Mouse (Mus musculus): ENCODE results near the gene Dip2a. TPM values are rescaled to one million over a fixed set of nuclear protein-coding genes. Genes with fewer than 3 reads are reported as not detected.

The Dip2a gene
- polyA plus RNA-seq, 1 experiment: 15.5 TPM

GRCm38 (mm10) chr10:76248647-76248968 lies 96.5 kb downstream of the Dip2a start:
- TF ChIP-seq CTCF (IDR thresholded peaks at IDR 0.05; ENCODE audit: extremely low read depth, insufficient read length, insufficient replicate concordance, low read depth, low read length): no peak
- TF ChIP-seq POLR2A (IDR thresholded peaks at IDR 0.05; ENCODE audit: low read depth, low read length): no peak
- Histone ChIP-seq H3K27ac (ENCODE audit: insufficient read depth, low read depth, low read length) (no peak overlapping the region), H3K4me1 (ENCODE audit: control insufficient read depth, insufficient read depth, insufficient read length, low read length) (peaks cover 10% of the 10 kb centered on the region), H3K36me3 (ENCODE audit: control insufficient read depth, insufficient read depth, low read length) (no peaks in the 10 kb centered on the region), H3K27me3 (ENCODE audit: control insufficient read depth, insufficient read depth, low read length) (no peaks in the 10 kb centered on the region), H3K4me3 (ENCODE audit: low read depth, low read length) (no peak overlapping the region)
- WGBS: 96% methylated on average over 5 of the region's 5 CpGs

- no peak overlapping the region for H3K4me3 ChIP-seq (ENCODE audit: low read depth, low read length)
- H3K4me1 ChIP-seq (ENCODE audit: control insufficient read depth, insufficient read depth, insufficient read length, low read length): peaks cover 4% of the 10 kb centered on the region; the same call in 1 of the 2 replicates
- H3K27ac ChIP-seq (ENCODE audit: insufficient read depth, low read depth, low read length): no peak overlapping the region
- no peaks in the 10 kb centered on the region for H3K27me3 ChIP-seq (ENCODE audit: control insufficient read depth, insufficient read depth, low read length)
- H3K36me3 ChIP-seq (ENCODE audit: control insufficient read depth, insufficient read depth, low read length): no peaks in the 10 kb centered on the region
- no peak for TF ChIP-seq POLR2A (IDR thresholded peaks at IDR 0.05; ENCODE audit: low read depth, low read length)
- no peak for TF ChIP-seq CTCF (IDR thresholded peaks at IDR 0.05; ENCODE audit: extremely low read depth, insufficient read length, insufficient replicate concordance, low read depth, low read length)
- WGBS: 66% methylated on average over 21 of the region's 21 CpGs
Observed at GRCm38 (mm10) chr10:76247960-76248646, 97.0 kb downstream of the Dip2a start.

GRCm38 (mm10) chr10:76246601-76247000 lies 98.5 kb downstream of the Dip2a start:
- H3K4me1 ChIP-seq (ENCODE audit: control insufficient read depth, insufficient read depth, insufficient read length, low read length): 0 out of 2 replicates have a peak, but pooled peaks cover 2% of the 10 kb centered on the region
- no peaks in the 10 kb centered on the region for H3K27me3 ChIP-seq (ENCODE audit: control insufficient read depth, insufficient read depth, low read length)
- TF ChIP-seq POLR2A (IDR thresholded peaks at IDR 0.05; ENCODE audit: low read depth, low read length) (no peak), CTCF (IDR thresholded peaks at IDR 0.05; ENCODE audit: extremely low read depth, insufficient read length, insufficient replicate concordance, low read depth, low read length) (no peak)
- H3K4me3 ChIP-seq (ENCODE audit: low read depth, low read length): no peak overlapping the region
- 41% methylated on average over 4 of the region's 4 CpGs for WGBS
- no peak overlapping the region for H3K27ac ChIP-seq (ENCODE audit: insufficient read depth, low read depth, low read length)
- H3K36me3 ChIP-seq (ENCODE audit: control insufficient read depth, insufficient read depth, low read length): no peaks in the 10 kb centered on the region

GRCm38 (mm10) chr10:76245106-76245505 lies 100.0 kb downstream of the Dip2a start:
- H3K4me3 ChIP-seq (ENCODE audit: low read depth, low read length): no peak overlapping the region
- H3K27me3 ChIP-seq (ENCODE audit: control insufficient read depth, insufficient read depth, low read length): no peaks in the 10 kb centered on the region
- 92% methylated on average over 2 of the region's 2 CpGs for WGBS
- 0 out of 2 replicates have a peak, but pooled peaks cover 2% of the 10 kb centered on the region for H3K4me1 ChIP-seq (ENCODE audit: control insufficient read depth, insufficient read depth, insufficient read length, low read length)
- no peaks in the 10 kb centered on the region for H3K36me3 ChIP-seq (ENCODE audit: control insufficient read depth, insufficient read depth, low read length)
- no peak overlapping the region for H3K27ac ChIP-seq (ENCODE audit: insufficient read depth, low read depth, low read length)
- TF ChIP-seq CTCF (IDR thresholded peaks at IDR 0.05; ENCODE audit: extremely low read depth, insufficient read length, insufficient replicate concordance, low read depth, low read length) (no peak), POLR2A (IDR thresholded peaks at IDR 0.05; ENCODE audit: low read depth, low read length) (no peak)

- WGBS: 77% methylated on average over 4 of the region's 4 CpGs
- TF ChIP-seq POLR2A (IDR thresholded peaks at IDR 0.05; ENCODE audit: low read depth, low read length) (no peak), CTCF (IDR thresholded peaks at IDR 0.05; ENCODE audit: extremely low read depth, insufficient read length, insufficient replicate concordance, low read depth, low read length) (no peak)
Observed at GRCm38 (mm10) chr10:76239401-76239800, 105.7 kb downstream of the Dip2a start.

GRCm38 (mm10) chr10:76237341-76238225 lies 107.5 kb downstream of the Dip2a start, which contains the start of gene Prmt2:
Gene Prmt2 (minus strand): TSS chr10:76237865.
- H3K36me3 ChIP-seq (ENCODE audit: control insufficient read depth, insufficient read depth, low read length): no peaks in the 10 kb centered on the region
- peak within 1 kb of the TSS; percentile 40 for H3K27ac ChIP-seq (ENCODE audit: insufficient read depth, low read depth, low read length)
- H3K27me3 ChIP-seq (ENCODE audit: control insufficient read depth, insufficient read depth, low read length): no peaks in the 10 kb centered on the region
- no peaks in the 10 kb centered on the region for H3K4me1 ChIP-seq (ENCODE audit: control insufficient read depth, insufficient read depth, insufficient read length, low read length)
- under 1% methylated on average over 47 of the region's 47 CpGs for WGBS
- peak; percentile 59 for TF ChIP-seq POLR2A (IDR thresholded peaks at IDR 0.05; ENCODE audit: low read depth, low read length)
- TF ChIP-seq CTCF (IDR thresholded peaks at IDR 0.05; ENCODE audit: extremely low read depth, insufficient read length, insufficient replicate concordance, low read depth, low read length): peak; percentile 40; the same call in 1 of the 2 replicates
- H3K4me3 ChIP-seq (ENCODE audit: low read depth, low read length): peak within 1 kb of the TSS; percentile 73

More at GRCm38 (mm10) chr10:76239401-76239800, 105.7 kb downstream of the Dip2a start:
- no peak overlapping the region for H3K27ac ChIP-seq (ENCODE audit: insufficient read depth, low read depth, low read length)
- no peaks in the 10 kb centered on the region for H3K36me3 ChIP-seq (ENCODE audit: control insufficient read depth, insufficient read depth, low read length)
- no peaks in the 10 kb centered on the region for H3K27me3 ChIP-seq (ENCODE audit: control insufficient read depth, insufficient read depth, low read length)
- no peaks in the 10 kb centered on the region for H3K4me1 ChIP-seq (ENCODE audit: control insufficient read depth, insufficient read depth, insufficient read length, low read length)
- no peak overlapping the region for H3K4me3 ChIP-seq (ENCODE audit: low read depth, low read length)

GRCm38 (mm10) chr10:76229627-76230026 lies 115.5 kb downstream of the Dip2a start:
- Histone ChIP-seq H3K36me3 (ENCODE audit: control insufficient read depth, insufficient read depth, low read length) (no peaks in the 10 kb centered on the region), H3K4me3 (ENCODE audit: low read depth, low read length) (no peak overlapping the region), H3K4me1 (ENCODE audit: control insufficient read depth, insufficient read depth, insufficient read length, low read length) (peaks cover 3% of the 10 kb centered on the region; the same call in 1 of the 2 replicates), H3K27me3 (ENCODE audit: control insufficient read depth, insufficient read depth, low read length) (no peaks in the 10 kb centered on the region), H3K27ac (ENCODE audit: insufficient read depth, low read depth, low read length) (no peak overlapping the region)
- WGBS: 66% methylated on average over 1 of the region's 1 CpGs
- no peak for TF ChIP-seq CTCF (IDR thresholded peaks at IDR 0.05; ENCODE audit: extremely low read depth, insufficient read length, insufficient replicate concordance, low read depth, low read length)
- no peak for TF ChIP-seq POLR2A (IDR thresholded peaks at IDR 0.05; ENCODE audit: low read depth, low read length)
